ENCODE assay signal across 9 mouse cellular contexts in genomic region chr19:6058513-6058912, GRCm38 (mm10). TPM values are rescaled to one million over a fixed set of nuclear protein-coding genes. Genes with fewer than 3 reads are reported as not detected.
DNase-seq lines count a peak whose midpoint lies in the region; ATAC-seq and TF ChIP-seq lines count a peak whose summit lies in the region.
"Had no signal": no experiment of that assay in that cellular context is flagged by ENCODE, and none has a peak within 500 bp of the region (broad histone marks: within the 10 kb centered on the region; RNA-seq: fewer than 3 reads in every experiment).

No protein-coding gene starts in this region.

- no peak for ATAC-seq in heart, embryonic 13.5 days (ENCODE audit: extremely low read depth, insufficient number of reproducible peaks, low FRiP score, low TSS enrichment)
- ATAC-seq in heart, embryonic 16.5 days (replicated peaks; ENCODE audit: extremely low read depth, insufficient read depth, low FRiP score): no peak

- no peak for DNase-seq in heart, postnatal 10 days
- DNase-seq in ES-E14 (ENCODE audit: low read depth, low spot score): no peak
- DNase-seq in layer of hippocampus, postnatal 14 days (ENCODE audit: low spot score in 2 of 2): no peak
- no peak for DNase-seq in urinary bladder, postnatal 14 days (ENCODE audit: low spot score)
- DNase-seq in embryo, embryonic 11 days: no peak

- no peaks in the 10 kb centered on the region for H3K9me3 ChIP-seq in heart, embryonic 13.5 days
- H3K9me3 ChIP-seq in ES-E14 (ENCODE audit: control insufficient read depth, insufficient read depth, low read depth, low read length): no peaks in the 10 kb centered on the region
- no peaks in the 10 kb centered on the region for H3K9me3 ChIP-seq in heart, embryonic 16.5 days (replicated peaks; ENCODE audit: control insufficient read depth, low read length)

- 28% methylated on average over 5 of the region's 5 CpGs for WGBS in heart, embryonic 13.5 days
- 28% methylated on average over 5 of the region's 5 CpGs for WGBS in heart, embryonic 16.5 days
- WGBS in macrophage (ENCODE audit: missing documents): 39% methylated on average over 5 of the region's 5 CpGs

- peak overlapping the region; percentile 80 for H3K4me2 ChIP-seq in heart, embryonic 13.5 days
- H3K4me2 ChIP-seq in heart, embryonic 16.5 days (ENCODE audit: low read depth, low read length): peak overlapping the region; percentile 88

- no peaks in the 10 kb centered on the region for H3K27me3 ChIP-seq in heart, embryonic 13.5 days (replicated peaks)
- H3K27me3 ChIP-seq in heart, embryonic 16.5 days (ENCODE audit: control insufficient read depth, insufficient read depth, low read length): no peaks in the 10 kb centered on the region
- H3K27me3 ChIP-seq: Patski had no signal

- peaks cover 45% of the 10 kb centered on the region for H3K4me1 ChIP-seq in heart, embryonic 13.5 days
- H3K4me1 ChIP-seq in ES-E14 (ENCODE audit: control insufficient read depth in 2 of 2, insufficient read depth in 2 of 2, low read length in 2 of 2, poor library complexity in 1 of 2): peaks cover 2 to 4% of the 10 kb centered on the region in 2 experiments; a peak in 2 of 4 replicates
- H3K4me1 ChIP-seq in heart, embryonic 16.5 days (ENCODE audit: control insufficient read depth, insufficient read depth, low read length): peaks cover 30% of the 10 kb centered on the region

- peak overlapping the region; percentile 75 for H3K27ac ChIP-seq in heart, embryonic 13.5 days (replicated peaks)
- H3K27ac ChIP-seq in ES-E14 (ENCODE audit: insufficient read depth, low read depth, low read length, poor library complexity, severe bottlenecking): peak overlapping the region; percentile 87
- H3K27ac ChIP-seq in heart, embryonic 16.5 days (ENCODE audit: low read length): peak overlapping the region; percentile 83; the same call in 1 of the 2 replicates
- H3K27ac ChIP-seq in macrophage: peak overlapping the region; percentile 78

- peaks cover 68% of the 10 kb centered on the region for H3K79me2 ChIP-seq in macrophage (ENCODE audit: inconsistent target)

- H3K4me3 ChIP-seq in heart, embryonic 13.5 days: peak overlapping the region; percentile 69
- H3K4me3 ChIP-seq in ES-E14 (ENCODE audit: insufficient read depth in 1 of 2, low read depth in 1 of 2, low read length in 2 of 2, poor library complexity in 1 of 2, severe bottlenecking in 1 of 2): peak overlapping the region; percentile 89 to 96
- peak overlapping the region; percentile 90 for H3K4me3 ChIP-seq in heart, embryonic 16.5 days (ENCODE audit: low read length)
- H3K4me3 ChIP-seq in macrophage (ENCODE audit: inconsistent target): peak overlapping the region; percentile 78

- in situ Hi-C loops in ES-E14 (cut with MboI; ENCODE audit: low sequenced_read_pairs in 2 of 2, unreplicated experiment in 2 of 2): no loop called here

- intact Hi-C loops in heart, postnatal 10 days (cut with DNase I): no loop called here

- peak overlapping the region; percentile 96 for H3K9ac ChIP-seq in heart, embryonic 13.5 days
- H3K9ac ChIP-seq in ES-E14 (ENCODE audit: insufficient read depth, low read depth, low read length, poor library complexity, severe bottlenecking): peak overlapping the region; percentile 96
- peak overlapping the region; percentile 94 for H3K9ac ChIP-seq in heart, embryonic 16.5 days (ENCODE audit: low read length)

- H3K36me3 ChIP-seq in heart, embryonic 13.5 days: peaks cover 42% of the 10 kb centered on the region
- peaks cover 40% of the 10 kb centered on the region for H3K36me3 ChIP-seq in ES-E14 (ENCODE audit: control insufficient read depth, insufficient read depth, low read length, poor library complexity, severe bottlenecking)
- H3K36me3 ChIP-seq in heart, embryonic 16.5 days (ENCODE audit: control insufficient read depth, insufficient read depth): peaks cover 22% of the 10 kb centered on the region
- H3K36me3 ChIP-seq in macrophage (ENCODE audit: inconsistent target): peaks cover 23% of the 10 kb centered on the region

TF ChIP-seq in ES-E14, 5 proteins besides CTCF, POLR2A, EP300 and RAD21:
- TF ChIP-seq ZNF384 (IDR thresholded peaks at IDR 0.05; ENCODE audit: low read depth, low read length): no peak
- no peak for TF ChIP-seq HCFC1 (IDR thresholded peaks at IDR 0.05; ENCODE audit: borderline replicate concordance, insufficient read depth, low read length)
- no peak for TF ChIP-seq CHD2 (IDR thresholded peaks at IDR 0.05; ENCODE audit: low read depth, low read length)
- no peak for TF ChIP-seq MAFK (IDR thresholded peaks at IDR 0.05; ENCODE audit: insufficient read depth, low read depth, low read length)
- TF ChIP-seq ZC3H11A (IDR thresholded peaks at IDR 0.05; ENCODE audit: borderline replicate concordance, low read depth, low read length): no peak

RNA-seq across cellular contexts. Expression of gene Fau, which starts 0.9 kb away (rescaled TPM):
- polyA plus RNA-seq in heart, embryonic 13.5 days (2015; fragmentation: Nextera tagmentation; extraction: Ambion mirVana): 467 and 540 TPM in 2 replicates
- 100 to 1,000 TPM; 738 to 768 TPM for total RNA-seq in heart, postnatal 10 days (2021)
- 1,469 and 1,510 TPM in 2 replicates for total RNA-seq in ES-E14 (2012; rRNA removed)
- polyA plus RNA-seq in heart, embryonic 16.5 days (2015; fragmentation: Nextera tagmentation; extraction: Ambion mirVana): 354 and 453 TPM in 2 replicates
- total RNA-seq in macrophage (2018; cell fraction: chromatin; rRNA removed): 100 to 1,000 TPM in 7 of 26 experiments, 10 to 100 TPM in 19; 47.1 to 193 (median 87.2) TPM
- total RNA-seq in macrophage (2018; cell fraction: cytosol; rRNA removed): 1,000 to 10,000 TPM; 1,233 to 3,484 (median 1,756) TPM
- total RNA-seq in macrophage (2018; cell fraction: nucleus; rRNA removed): 100 to 1,000 TPM; 201 to 530 (median 344) TPM
- 767 to 1,640 TPM (median 1,335 TPM) in 3 replicates for polyA plus RNA-seq in macrophage (2018)
- total RNA-seq in layer of hippocampus, postnatal 14 days (2021): 100 to 1,000 TPM; 583 to 634 TPM

RNA-seq across cellular contexts. Expression of gene Mrpl49, which starts 0.9 kb away (rescaled TPM):
- polyA plus RNA-seq in heart, embryonic 13.5 days (2015; fragmentation: Nextera tagmentation; extraction: Ambion mirVana): 59.8 and 66.3 TPM in 2 replicates
- total RNA-seq in heart, postnatal 10 days (2021): 10 to 100 TPM; 41.7 to 46.7 TPM
- total RNA-seq in ES-E14 (2012; rRNA removed): 55.9 and 62.7 TPM in 2 replicates
- 60.4 and 67.4 TPM in 2 replicates for polyA plus RNA-seq in heart, embryonic 16.5 days (2015; fragmentation: Nextera tagmentation; extraction: Ambion mirVana)
- total RNA-seq in macrophage (2018; cell fraction: chromatin; rRNA removed): 10 to 100 TPM in 14 of 26 experiments, 1 to 10 TPM in 12; 1.1 to 29.3 (median 12.0) TPM
- total RNA-seq in macrophage (2018; cell fraction: cytosol; rRNA removed): 10 to 100 TPM in 25 of 26 experiments, 1 to 10 TPM in 1; 10.0 to 29.0 (median 22.0) TPM
- 10 to 100 TPM in 14 of 26 experiments, 1 to 10 TPM in 12; 3.0 to 31.2 (median 10.1) TPM for total RNA-seq in macrophage (2018; cell fraction: nucleus; rRNA removed)
- 21.9 to 37.4 TPM (median 33.3 TPM) in 3 replicates for polyA plus RNA-seq in macrophage (2018)
- 10 to 100 TPM; 39.9 to 50.8 TPM for total RNA-seq in layer of hippocampus, postnatal 14 days (2021)

RNA-seq across cellular contexts. Expression of gene Znhit2, which starts 2.5 kb away (rescaled TPM):
- polyA plus RNA-seq in heart, embryonic 13.5 days (2015; fragmentation: Nextera tagmentation; extraction: Ambion mirVana): 21.1 and 23.1 TPM in 2 replicates
- total RNA-seq in heart, postnatal 10 days (2021): 10 to 100 TPM; 13.6 to 13.9 TPM
- 18.2 and 23.2 TPM in 2 replicates for total RNA-seq in ES-E14 (2012; rRNA removed)
- polyA plus RNA-seq in heart, embryonic 16.5 days (2015; fragmentation: Nextera tagmentation; extraction: Ambion mirVana): 21.8 and 24.7 TPM in 2 replicates
- 1 to 10 TPM in 22 of 26 experiments, under 1 TPM in 1, not detected in 3; 0.69 to 6.6 (median 3.3) TPM for total RNA-seq in macrophage (2018; cell fraction: chromatin; rRNA removed)
- total RNA-seq in macrophage (2018; cell fraction: cytosol; rRNA removed): 10 to 100 TPM in 24 of 26 experiments, 1 to 10 TPM in 2; 8.6 to 30.9 (median 20.0) TPM
- 10 to 100 TPM in 10 of 26 experiments, 1 to 10 TPM in 16; 2.7 to 20.2 (median 8.0) TPM for total RNA-seq in macrophage (2018; cell fraction: nucleus; rRNA removed)
- polyA plus RNA-seq in macrophage (2018): 4.0 to 21.8 TPM (median 18.1 TPM) in 3 replicates
- 10 to 100 TPM; 39.5 to 41.2 TPM for total RNA-seq in layer of hippocampus, postnatal 14 days (2021)

RNA-seq across cellular contexts. Expression of gene Tm7sf2, which starts 9.7 kb away (rescaled TPM):
- polyA plus RNA-seq in heart, embryonic 13.5 days (2015; fragmentation: Nextera tagmentation; extraction: Ambion mirVana): 7.8 and 8.0 TPM in 2 replicates
- 1 to 10 TPM; 2.7 to 2.9 TPM for total RNA-seq in heart, postnatal 10 days (2021)
- total RNA-seq in ES-E14 (2012; rRNA removed): 14.0 and 23.2 TPM in 2 replicates
- 6.6 and 8.7 TPM in 2 replicates for polyA plus RNA-seq in heart, embryonic 16.5 days (2015; fragmentation: Nextera tagmentation; extraction: Ambion mirVana)
- total RNA-seq in macrophage (2018; cell fraction: chromatin; rRNA removed): 10 to 100 TPM in 23 of 26 experiments, 1 to 10 TPM in 3; 7.8 to 41.0 (median 20.2) TPM
- 10 to 100 TPM in 21 of 26 experiments, 1 to 10 TPM in 5; 8.6 to 15.5 (median 11.6) TPM for total RNA-seq in macrophage (2018; cell fraction: cytosol; rRNA removed)
- total RNA-seq in macrophage (2018; cell fraction: nucleus; rRNA removed): 10 to 100 TPM in 23 of 26 experiments, 1 to 10 TPM in 3; 4.0 to 47.4 (median 17.0) TPM
- polyA plus RNA-seq in macrophage (2018): 4.6 to 21.1 TPM (median 17.5 TPM) in 3 replicates
- total RNA-seq in layer of hippocampus, postnatal 14 days (2021): 10 to 100 TPM; 40.1 to 44.2 TPM

RNA-seq across cellular contexts. Expression of gene Syvn1, which starts 12.1 kb away (rescaled TPM):
- polyA plus RNA-seq in heart, embryonic 13.5 days (2015; fragmentation: Nextera tagmentation; extraction: Ambion mirVana): 17.6 and 18.6 TPM in 2 replicates
- total RNA-seq in heart, postnatal 10 days (2021): 10 to 100 TPM; 19.5 TPM
- total RNA-seq in ES-E14 (2012; rRNA removed): 29.6 and 41.4 TPM in 2 replicates
- 15.8 and 18.6 TPM in 2 replicates for polyA plus RNA-seq in heart, embryonic 16.5 days (2015; fragmentation: Nextera tagmentation; extraction: Ambion mirVana)
- 10 to 100 TPM; 30.3 to 74.8 (median 48.9) TPM for total RNA-seq in macrophage (2018; cell fraction: chromatin; rRNA removed)
- total RNA-seq in macrophage (2018; cell fraction: cytosol; rRNA removed): 10 to 100 TPM; 29.0 to 60.1 (median 45.8) TPM
- 100 to 1,000 TPM in 4 of 26 experiments, 10 to 100 TPM in 22; 58.1 to 111 (median 77.9) TPM for total RNA-seq in macrophage (2018; cell fraction: nucleus; rRNA removed)
- polyA plus RNA-seq in macrophage (2018): 32.9 to 40.2 TPM (median 33.2 TPM) in 3 replicates
- 10 to 100 TPM; 42.5 to 45.3 TPM for total RNA-seq in layer of hippocampus, postnatal 14 days (2021)
